Mouse (Mus musculus) forebrain, embryonic 12.5 days (tissue): ENCODE results near the gene Rbfox3. TPM values are rescaled to one million over a fixed set of nuclear protein-coding genes. Genes with fewer than 3 reads are reported as not detected.

ENCODE experiments used
- ATAC-seq: fragments of 200-750 bp; cut with Nextera tagmentation; 2 replicates; pipeline ENCODE4 v1.8.0; 2017; ENCODE audit warnings: moderate TSS enrichment; ENCODE audit not compliant: low FRiP score
- H3K27ac ChIP-seq: fragments of 300-500 bp; sonication (generic); 2 replicates; pipeline ENCODE4 v1.5.1; 2016; ENCODE audit warnings: mild to moderate bottlenecking
- H3K27me3 ChIP-seq: fragments of 300-500 bp; sonication (generic); 2 replicates; pipeline ENCODE4 v1.6.1; 2016; ENCODE audit warnings: mild to moderate bottlenecking
- H3K36me3 ChIP-seq: fragments of 300-500 bp; sonication (generic); replicated peaks from 2 replicates; pipeline ENCODE4 v1.6.1; 2016; ENCODE audit warnings: mild to moderate bottlenecking
- H3K4me1 ChIP-seq: fragments of 300-500 bp; sonication (generic); 2 replicates; pipeline ENCODE4 v1.6.1; 2016
- H3K4me2 ChIP-seq: fragments of 300-500 bp; sonication (generic); 2 replicates; pipeline ENCODE4 v1.6.1; 2016; ENCODE audit warnings: mild to moderate bottlenecking, moderate library complexity
- H3K4me3 ChIP-seq: fragments of 300-500 bp; sonication (generic); replicated peaks from 2 replicates; pipeline ENCODE4 v1.5.1; 2016; ENCODE audit warnings: mild to moderate bottlenecking
- H3K9ac ChIP-seq: fragments of 300-500 bp; sonication (generic); 2 replicates; pipeline ENCODE4 v1.6.1; 2016; ENCODE audit warnings: mild to moderate bottlenecking
- H3K9me3 ChIP-seq: fragments of 300-500 bp; sonication (generic); 2 replicates; pipeline ENCODE4 v1.6.1; 2016
- WGBS: fragments of 180-500 bp; shearing (Covaris S2); methylation state at CpG from one replicate; pipeline ENCODE4 v1.1.7; 2016; 5-methylcytosine and 5-hydroxymethylcytosine counted together
- polyA plus RNA-seq: library from polyadenylated mRNA; unstranded; fragments of >200 nt; fragmentation: Nextera tagmentation; extraction: Ambion mirVana; gene quantifications from 2 replicates; pipeline ENCODE4 v1.2.1, GENCODE M21; 2016

Rbfox3 gene
- polyA plus RNA-seq, 1 experiment from 2014 or later: 19.6 TPM

GRCm38 (mm10) chr11:118554542-118554941, 356.9 kb downstream of the Rbfox3 start:
- no peak overlapping the region for H3K4me3 ChIP-seq
- WGBS: 4% methylated on average over 4 of the region's 4 CpGs
- ATAC-seq: no peak
- H3K27me3 ChIP-seq: peaks cover 46% of the 10 kb centered on the region
- H3K27ac ChIP-seq: no peak overlapping the region; the same call in 1 of the 2 replicates
- H3K36me3 ChIP-seq: no peaks in the 10 kb centered on the region
- H3K4me1 ChIP-seq: peaks cover 49% of the 10 kb centered on the region
- H3K4me2 ChIP-seq: no peak overlapping the region
- no peak overlapping the region for H3K9ac ChIP-seq
- no peaks in the 10 kb centered on the region for H3K9me3 ChIP-seq

GRCm38 (mm10) chr11:118553926-118554325, 357.5 kb downstream of the Rbfox3 start:
- WGBS: 23% methylated on average over 4 of the region's 4 CpGs
- Histone ChIP-seq H3K4me1 (peaks cover 52% of the 10 kb centered on the region), H3K36me3 (no peaks in the 10 kb centered on the region), H3K4me3 (no peak overlapping the region), H3K9ac (no peak overlapping the region), H3K9me3 (no peaks in the 10 kb centered on the region), H3K4me2 (no peak overlapping the region), H3K27ac (no peak overlapping the region), H3K27me3 (peaks cover 50% of the 10 kb centered on the region)
- no peak for ATAC-seq

GRCm38 (mm10) chr11:118553001-118553400, 358.4 kb downstream of the Rbfox3 start:
- peaks cover 51% of the 10 kb centered on the region for H3K27me3 ChIP-seq
- H3K4me3 ChIP-seq: no peak overlapping the region
- H3K36me3 ChIP-seq: no peaks in the 10 kb centered on the region
- H3K9ac ChIP-seq: no peak overlapping the region
- H3K4me1 ChIP-seq: peaks cover 52% of the 10 kb centered on the region
- no peaks in the 10 kb centered on the region for H3K9me3 ChIP-seq
- WGBS: 21% methylated on average over 6 of the region's 6 CpGs
- no peak overlapping the region for H3K4me2 ChIP-seq
- no peak overlapping the region for H3K27ac ChIP-seq
- no peak for ATAC-seq

GRCm38 (mm10) chr11:118552478-118552877, 358.9 kb downstream of the Rbfox3 start:
- Histone ChIP-seq H3K4me1 (peaks cover 52% of the 10 kb centered on the region), H3K9me3 (no peaks in the 10 kb centered on the region), H3K4me3 (no peak overlapping the region), H3K4me2 (no peak overlapping the region), H3K36me3 (no peaks in the 10 kb centered on the region), H3K27ac (no peak overlapping the region), H3K9ac (no peak overlapping the region), H3K27me3 (peaks cover 47% of the 10 kb centered on the region)
- WGBS: 86% methylated on average over 4 of the region's 4 CpGs
- no peak for ATAC-seq

- Histone ChIP-seq H3K4me3 (no peak overlapping the region), H3K36me3 (no peaks in the 10 kb centered on the region), H3K27me3 (peaks cover 47% of the 10 kb centered on the region), H3K4me2 (no peak overlapping the region), H3K9ac (no peak overlapping the region), H3K9me3 (no peaks in the 10 kb centered on the region), H3K4me1 (peaks cover 52% of the 10 kb centered on the region), H3K27ac (peak overlapping the region; percentile 42)
- ATAC-seq: no peak
- WGBS: 57% methylated on average over 3 of the region's 3 CpGs
Observed at GRCm38 (mm10) chr11:118551705-118552104, 359.7 kb downstream of the Rbfox3 start.

GRCm38 (mm10) chr11:118550773-118551520, 360.4 kb downstream of the Rbfox3 start:
- H3K27me3 ChIP-seq: peaks cover 43% of the 10 kb centered on the region
- H3K36me3 ChIP-seq: no peaks in the 10 kb centered on the region
- peak; percentile 77 for ATAC-seq
- H3K4me2 ChIP-seq: no peak overlapping the region
- H3K4me1 ChIP-seq: peaks cover 52% of the 10 kb centered on the region
- H3K4me3 ChIP-seq: no peak overlapping the region
- no peaks in the 10 kb centered on the region for H3K9me3 ChIP-seq
- H3K27ac ChIP-seq: peak overlapping the region; percentile 59
- WGBS: 24% methylated on average over 17 of the region's 17 CpGs
- no peak overlapping the region for H3K9ac ChIP-seq

- Histone ChIP-seq H3K27ac (no peak overlapping the region), H3K27me3 (peaks cover 28% of the 10 kb centered on the region), H3K4me1 (peaks cover 35% of the 10 kb centered on the region), H3K9ac (no peak overlapping the region), H3K9me3 (no peaks in the 10 kb centered on the region), H3K4me2 (no peak overlapping the region), H3K36me3 (no peaks in the 10 kb centered on the region), H3K4me3 (no peak overlapping the region)
- 91% methylated on average over 9 of the region's 9 CpGs for WGBS
- ATAC-seq: no peak
Observed at GRCm38 (mm10) chr11:118548242-118548641, 363.2 kb downstream of the Rbfox3 start.

GRCm38 (mm10) chr11:118546269-118546668, 365.1 kb downstream of the Rbfox3 start:
- peaks cover 14% of the 10 kb centered on the region; the same call in 1 of the 2 replicates for H3K27me3 ChIP-seq
- H3K36me3 ChIP-seq: no peaks in the 10 kb centered on the region
- H3K9ac ChIP-seq: no peak overlapping the region
- H3K27ac ChIP-seq: no peak overlapping the region
- H3K4me1 ChIP-seq: peaks cover 16% of the 10 kb centered on the region
- no peak for ATAC-seq
- no peaks in the 10 kb centered on the region for H3K9me3 ChIP-seq
- WGBS: 70% methylated on average over 8 of the region's 8 CpGs
- H3K4me3 ChIP-seq: no peak overlapping the region
- H3K4me2 ChIP-seq: no peak overlapping the region

GRCm38 (mm10) chr11:118545690-118546089, 365.7 kb downstream of the Rbfox3 start:
- Histone ChIP-seq H3K4me2 (no peak overlapping the region), H3K27me3 (peaks cover 14% of the 10 kb centered on the region; the same call in 1 of the 2 replicates), H3K36me3 (no peaks in the 10 kb centered on the region), H3K9ac (no peak overlapping the region), H3K27ac (no peak overlapping the region), H3K9me3 (no peaks in the 10 kb centered on the region), H3K4me3 (no peak overlapping the region), H3K4me1 (peaks cover 11% of the 10 kb centered on the region)
- no peak for ATAC-seq
- 26% methylated on average over 4 of the region's 4 CpGs for WGBS

- Histone ChIP-seq H3K27me3 (0 out of 2 replicates have a peak, but pooled peaks cover 8% of the 10 kb centered on the region), H3K27ac (no peak overlapping the region), H3K9ac (no peak overlapping the region), H3K4me2 (no peak overlapping the region), H3K4me1 (0 out of 2 replicates have a peak, but pooled peaks cover 2% of the 10 kb centered on the region), H3K36me3 (no peaks in the 10 kb centered on the region), H3K9me3 (no peaks in the 10 kb centered on the region), H3K4me3 (no peak overlapping the region)
- WGBS: 74% methylated on average over 6 of the region's 6 CpGs
- no peak for ATAC-seq
Observed at GRCm38 (mm10) chr11:118544564-118544963, 366.8 kb downstream of the Rbfox3 start.

GRCm38 (mm10) chr11:118542906-118543305, 368.5 kb downstream of the Rbfox3 start:
- Histone ChIP-seq H3K9ac (no peak overlapping the region), H3K4me1 (peaks cover 5% of the 10 kb centered on the region), H3K4me2 (no peak overlapping the region), H3K27me3 (0 out of 2 replicates have a peak, but pooled peaks cover 4% of the 10 kb centered on the region), H3K9me3 (no peaks in the 10 kb centered on the region), H3K36me3 (no peaks in the 10 kb centered on the region), H3K4me3 (no peak overlapping the region), H3K27ac (no peak overlapping the region)
- no peak for ATAC-seq
- 85% methylated on average over 7 of the region's 7 CpGs for WGBS

GRCm38 (mm10) chr11:118540411-118541026, 370.9 kb downstream of the Rbfox3 start:
- Histone ChIP-seq H3K9me3 (no peaks in the 10 kb centered on the region), H3K36me3 (no peaks in the 10 kb centered on the region), H3K4me3 (no peak overlapping the region), H3K9ac (no peak overlapping the region), H3K27me3 (peaks cover 11% of the 10 kb centered on the region; the same call in 1 of the 2 replicates), H3K27ac (no peak overlapping the region), H3K4me2 (no peak overlapping the region), H3K4me1 (peaks cover 11% of the 10 kb centered on the region)
- WGBS: 72% methylated on average over 12 of the region's 12 CpGs
- no peak for ATAC-seq
